Mouse (Mus musculus) thymus, adult 2 months (tissue): ENCODE results near the gene Ccdc130.

Experiments
- CTCF ChIP-seq: fragments of 200-500 bp; IDR thresholded peaks from 2 replicates; pipeline ENCODE4 v1.5.1; 2012; ENCODE audit warnings: mild to moderate bottlenecking, control low read depth, low read length, moderate library complexity, borderline replicate concordance; ENCODE audit not compliant: control insufficient read depth, poor library complexity, insufficient read depth; ENCODE audit errors: extremely low read depth
- POLR2A ChIP-seq: fragments of 200-500 bp; IDR thresholded peaks from 2 replicates; pipeline ENCODE4 v1.6.1; 2012; ENCODE audit warnings: mild to moderate bottlenecking, low read length, control low read depth, moderate library complexity; ENCODE audit not compliant: control insufficient read depth, poor library complexity, insufficient read depth; ENCODE audit errors: extremely low read depth

DNA sequence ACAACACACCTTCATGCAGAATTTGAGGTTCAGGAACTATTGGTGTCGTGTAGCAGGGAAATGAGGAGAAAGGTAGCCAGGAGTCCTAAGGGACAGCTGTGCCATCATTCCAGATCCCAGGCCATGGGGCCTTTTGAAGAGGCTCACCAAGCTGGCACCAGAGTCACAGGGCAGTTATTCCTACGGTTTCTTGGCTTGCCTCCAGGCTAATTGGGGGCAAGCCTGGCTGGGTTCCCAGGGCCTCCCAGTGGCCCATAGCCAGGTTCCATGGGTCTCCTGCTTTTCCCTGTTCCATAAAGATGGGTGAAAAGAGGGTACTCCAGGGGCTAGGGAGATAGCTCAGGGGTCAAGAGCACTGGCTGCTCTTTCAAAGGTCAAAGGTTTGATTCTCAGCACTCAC is 28.4 kb downstream of the Ccdc130 start:
- TF ChIP-seq POLR2A (no peak), CTCF (no peak)
